Mouse (Mus musculus): ENCODE results near the gene Rasgef1c.

DNA sequence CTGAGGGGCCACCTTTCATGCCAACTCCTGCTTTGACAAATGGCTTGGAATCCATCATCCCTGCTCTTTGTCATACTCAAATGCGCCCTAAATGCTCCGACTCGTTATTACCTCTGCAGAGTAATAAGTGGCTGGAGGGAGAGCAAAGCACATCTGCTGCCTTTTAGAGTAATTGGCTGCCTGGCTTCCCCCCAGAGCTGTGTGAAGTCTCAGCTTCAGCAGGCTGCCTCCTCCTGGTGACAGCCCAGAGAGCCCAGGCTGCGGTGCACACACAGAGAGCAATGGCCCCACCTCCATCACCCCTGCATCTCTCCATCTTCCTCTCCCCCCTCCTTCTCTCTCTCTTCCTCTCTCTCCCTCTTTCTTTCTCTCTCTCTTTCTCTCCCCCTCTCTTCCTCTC, 25.5 kb downstream of the Rasgef1c start:
- TF ChIP-seq CTCF (IDR thresholded peaks at IDR 0.05; ENCODE audit: borderline replicate concordance, control insufficient read depth, extremely low read depth, insufficient read depth, low read length, poor library complexity) (no peak), POLR2A (IDR thresholded peaks at IDR 0.05; ENCODE audit: control insufficient read depth, extremely low read depth, insufficient read depth, low read length, poor library complexity) (no peak)
